Mouse (Mus musculus): ENCODE data around the gene Myh14. TPM values are rescaled to one million over a fixed set of nuclear protein-coding genes. Genes with fewer than 3 reads are reported as not detected.

The Myh14 gene
- polyA plus RNA-seq, 1 experiment from 2014 or later: 1.2 TPM

DNA sequence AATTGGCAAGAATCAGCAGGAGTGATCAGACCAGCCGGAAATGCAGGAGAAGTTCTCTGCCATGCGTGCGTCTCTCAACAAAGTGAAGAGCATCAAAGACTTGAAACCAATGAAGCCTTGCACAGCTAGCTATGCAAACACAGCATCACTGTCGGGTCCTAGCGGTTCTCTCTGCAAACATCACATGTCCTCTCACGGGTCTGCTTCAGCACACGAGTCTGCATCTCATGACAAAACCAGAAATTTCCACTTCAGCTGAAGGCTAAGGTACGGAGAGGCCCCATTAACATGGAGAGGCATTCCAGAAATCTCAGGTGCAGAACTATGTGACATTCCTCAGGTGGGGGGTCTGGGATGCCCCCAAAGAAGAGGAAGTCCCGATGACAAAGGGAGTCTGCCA, 101.8 kb downstream of the Myh14 start:
- H3K9me3 ChIP-seq: no peaks in the 10 kb centered on the region
- 79% methylated on average over 9 of the region's 9 CpGs for WGBS
- no peak overlapping the region for H3K4me3 ChIP-seq (replicated peaks)
- H3K36me3 ChIP-seq: no peaks in the 10 kb centered on the region
- no peak overlapping the region for H3K9ac ChIP-seq (replicated peaks)
- H3K4me2 ChIP-seq (replicated peaks): no peak overlapping the region
- H3K4me1 ChIP-seq (replicated peaks): no peaks in the 10 kb centered on the region
- H3K27ac ChIP-seq: no peak overlapping the region
- ATAC-seq: no peak
- H3K27me3 ChIP-seq: no peaks in the 10 kb centered on the region; the same call in 1 of the 2 replicates

DNA sequence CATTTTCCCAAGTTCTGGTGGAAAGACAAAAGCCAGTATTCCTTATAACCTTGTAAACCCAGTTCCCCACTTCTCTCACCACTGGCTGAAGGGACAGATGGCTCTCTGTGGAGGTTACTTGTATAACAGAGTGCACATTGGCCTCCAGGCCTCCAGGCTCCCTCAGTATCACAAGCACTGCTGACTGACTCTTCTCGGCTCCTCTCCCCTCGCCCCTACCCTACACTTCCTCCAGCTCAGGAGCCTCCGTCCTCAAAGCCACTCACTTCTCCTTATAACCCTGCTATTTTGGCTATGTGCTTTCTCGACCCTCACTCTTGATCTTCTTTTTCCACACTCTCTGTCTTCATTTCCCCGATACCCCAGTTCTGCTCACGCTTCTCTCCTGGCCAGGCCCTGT, 105.2 kb downstream of the Myh14 start:
- no peak overlapping the region for H3K9ac ChIP-seq (replicated peaks)
- no peaks in the 10 kb centered on the region for H3K4me1 ChIP-seq (replicated peaks)
- no peak overlapping the region for H3K4me2 ChIP-seq (replicated peaks)
- no peak overlapping the region for H3K27ac ChIP-seq
- ATAC-seq: no peak
- no peak overlapping the region for H3K4me3 ChIP-seq (replicated peaks)
- H3K36me3 ChIP-seq: no peaks in the 10 kb centered on the region
- no peaks in the 10 kb centered on the region; the same call in 1 of the 2 replicates for H3K27me3 ChIP-seq
- WGBS: 76% methylated on average over 6 of the region's 6 CpGs
- no peaks in the 10 kb centered on the region for H3K9me3 ChIP-seq

DNA sequence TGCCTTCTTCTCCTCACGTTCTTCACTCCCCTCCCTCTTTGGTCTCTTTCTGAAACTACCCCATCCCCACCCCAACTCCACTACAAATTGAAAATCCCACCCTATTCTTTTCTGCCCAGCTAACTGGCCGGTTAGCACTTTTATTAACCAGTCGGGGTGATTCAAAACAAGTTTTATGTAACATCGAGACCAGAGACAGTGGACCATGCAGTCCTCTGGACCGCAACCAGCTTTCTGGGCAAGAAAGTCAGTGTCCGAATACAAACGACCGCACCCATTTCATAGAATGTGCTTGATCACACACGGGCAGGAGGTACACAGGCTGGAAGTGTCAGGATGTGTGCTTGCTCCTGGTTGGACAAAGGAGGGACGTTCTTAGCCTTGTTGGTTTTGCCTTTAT, 106.2 kb downstream of the Myh14 start:
- Histone ChIP-seq H3K4me1 (replicated peaks) (no peaks in the 10 kb centered on the region), H3K27ac (no peak overlapping the region), H3K4me3 (replicated peaks) (no peak overlapping the region), H3K9ac (replicated peaks) (no peak overlapping the region), H3K27me3 (no peaks in the 10 kb centered on the region; the same call in 1 of the 2 replicates), H3K4me2 (replicated peaks) (no peak overlapping the region), H3K9me3 (no peaks in the 10 kb centered on the region), H3K36me3 (no peaks in the 10 kb centered on the region)
- no peak for ATAC-seq
- 84% methylated on average over 10 of the region's 10 CpGs for WGBS

DNA sequence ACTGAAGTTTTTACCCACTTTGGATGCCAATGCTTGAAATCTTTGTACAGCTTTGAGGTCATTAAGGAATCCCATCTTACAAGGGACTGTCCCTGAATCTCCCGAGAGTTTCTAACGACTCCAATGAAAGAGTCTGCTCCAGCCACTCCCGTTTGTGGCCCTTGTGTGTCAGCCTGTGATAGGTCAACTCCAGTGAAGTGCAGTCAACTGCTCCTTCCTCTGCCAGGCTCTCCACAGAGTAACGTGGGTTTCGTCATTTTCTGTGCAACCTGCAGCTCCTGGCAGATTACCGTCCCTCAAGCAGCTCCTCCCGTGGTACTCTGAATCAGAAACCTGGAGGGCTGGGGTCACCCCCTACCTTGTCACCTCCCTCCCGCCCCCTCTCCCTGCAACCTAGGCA, 107.4 kb downstream of the Myh14 start:
- H3K27ac ChIP-seq: no peak overlapping the region
- no peaks in the 10 kb centered on the region for H3K9me3 ChIP-seq
- ATAC-seq: no peak
- no peaks in the 10 kb centered on the region for H3K36me3 ChIP-seq
- H3K4me1 ChIP-seq (replicated peaks): no peaks in the 10 kb centered on the region
- H3K4me2 ChIP-seq (replicated peaks): no peak overlapping the region
- no peak overlapping the region for H3K4me3 ChIP-seq (replicated peaks)
- H3K27me3 ChIP-seq: no peaks in the 10 kb centered on the region
- WGBS: 54% methylated on average over 8 of the region's 8 CpGs
- H3K9ac ChIP-seq (replicated peaks): no peak overlapping the region

DNA sequence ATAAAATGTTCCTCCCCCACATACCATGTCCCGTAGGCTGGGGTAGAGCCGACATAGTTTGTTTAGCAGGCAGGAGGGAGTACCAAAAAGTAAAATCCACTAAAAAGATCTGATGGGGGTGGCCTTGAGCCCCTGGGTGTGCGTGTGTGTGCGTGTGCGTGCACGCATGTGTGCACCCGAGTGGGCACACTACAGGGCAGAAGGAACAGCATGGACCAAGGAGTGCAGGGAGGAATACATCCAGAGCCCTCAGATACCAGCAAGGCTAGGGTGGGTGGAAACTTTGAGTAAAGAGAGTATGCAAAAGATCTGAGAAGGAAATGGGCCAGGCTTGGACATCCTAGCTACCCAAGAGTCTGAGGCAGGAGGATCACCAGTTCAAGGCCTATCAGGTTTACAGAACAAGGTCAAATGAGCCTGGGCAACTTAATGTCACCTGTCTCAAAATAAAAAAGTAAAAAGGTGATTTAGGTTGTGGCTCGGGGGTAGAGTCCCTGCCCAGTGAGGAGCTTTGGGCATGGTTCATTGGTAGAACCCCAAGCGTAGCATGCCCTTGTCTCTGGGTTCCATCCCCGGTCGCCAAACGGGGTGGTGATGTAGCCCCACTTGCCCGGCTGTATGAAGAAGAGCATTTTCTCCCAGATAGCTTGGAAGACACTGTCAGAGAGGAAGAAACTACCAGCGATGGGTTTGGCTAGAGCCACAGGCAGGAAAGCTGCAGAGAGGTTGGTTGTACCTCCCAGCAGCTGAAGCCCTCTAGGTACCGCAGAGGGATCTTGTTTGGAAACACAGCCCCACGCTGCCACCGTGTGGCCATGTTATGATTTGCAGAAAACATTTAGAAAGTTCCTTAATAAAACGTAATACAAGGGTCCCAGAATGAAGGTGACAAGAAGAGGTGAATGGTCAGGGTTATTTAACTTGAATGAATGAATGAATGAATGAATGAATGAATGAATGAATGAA, 109.9 kb downstream of the Myh14 start:
- Histone ChIP-seq H3K4me2 (replicated peaks) (no peak overlapping the region), H3K9ac (replicated peaks) (no peak overlapping the region), H3K9me3 (no peaks in the 10 kb centered on the region), H3K36me3 (no peaks in the 10 kb centered on the region), H3K27me3 (0 out of 2 replicates have a peak, but pooled peaks cover 8% of the 10 kb centered on the region), H3K4me1 (replicated peaks) (no peaks in the 10 kb centered on the region), H3K27ac (no peak overlapping the region), H3K4me3 (replicated peaks) (no peak overlapping the region)
- ATAC-seq: peak; percentile 78
- WGBS: 54% methylated on average over 18 of the region's 18 CpGs

DNA sequence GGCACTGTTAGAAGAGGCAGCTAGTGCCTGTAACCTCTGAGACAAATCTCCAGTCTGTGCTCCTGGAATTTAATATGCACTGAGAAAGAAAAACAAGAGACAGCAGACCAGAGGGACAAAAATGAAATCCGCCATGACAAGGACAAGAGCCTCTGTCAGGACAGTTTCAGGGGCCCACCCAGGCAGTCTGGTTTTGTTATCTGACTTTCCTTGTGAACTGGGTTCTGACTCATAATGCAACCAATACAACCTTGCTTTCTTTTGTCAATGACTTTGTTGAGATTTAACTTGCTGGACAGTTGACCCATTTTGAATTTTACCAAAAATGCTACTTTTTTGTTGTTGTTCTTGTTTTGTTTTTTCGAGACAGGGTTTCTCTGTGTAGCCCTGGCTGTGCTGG, 113.0 kb downstream of the Myh14 start:
- H3K9ac ChIP-seq (replicated peaks): no peak overlapping the region
- no peak overlapping the region for H3K4me3 ChIP-seq (replicated peaks)
- ATAC-seq: no peak
- WGBS: 68% methylated on average over 2 of the region's 2 CpGs
- no peak overlapping the region for H3K4me2 ChIP-seq (replicated peaks)
- H3K9me3 ChIP-seq: no peaks in the 10 kb centered on the region
- H3K27ac ChIP-seq: no peak overlapping the region
- H3K27me3 ChIP-seq: 0 out of 2 replicates have a peak, but pooled peaks cover 8% of the 10 kb centered on the region
- H3K4me1 ChIP-seq (replicated peaks): peaks cover 9% of the 10 kb centered on the region
- no peaks in the 10 kb centered on the region for H3K36me3 ChIP-seq

Other genes with a start within 250 kb of the Myh14 start
- 15.7 and 16.4 TPM in 2 replicates for gene Lrrc4b, start 241.8 kb downstream of the Myh14 start, polyA plus RNA-seq (2015; fragmentation: Nextera tagmentation; extraction: Ambion mirVana)
- 8.6 and 10.8 TPM in 2 replicates for gene Aspdh, start 205.5 kb downstream of the Myh14 start, polyA plus RNA-seq (2015; fragmentation: Nextera tagmentation; extraction: Ambion mirVana)
- gene Josd2, start 202.9 kb downstream of the Myh14 start, polyA plus RNA-seq (2015; fragmentation: Nextera tagmentation; extraction: Ambion mirVana): 41.6 and 44.8 TPM in 2 replicates
- 118 and 129 TPM in 2 replicates for gene Emc10, start 174.3 kb downstream of the Myh14 start, polyA plus RNA-seq (2015; fragmentation: Nextera tagmentation; extraction: Ambion mirVana)
- 43.0 and 46.1 TPM in 2 replicates for gene Fam71e1, start 174.3 kb downstream of the Myh14 start, polyA plus RNA-seq (2015; fragmentation: Nextera tagmentation; extraction: Ambion mirVana)
- gene Mybpc2, start 146.2 kb downstream of the Myh14 start, polyA plus RNA-seq (2015; fragmentation: Nextera tagmentation; extraction: Ambion mirVana): 0.16 and 0.23 TPM in 2 replicates
- not detected in 2 replicates for gene Spib, start 138.8 kb downstream of the Myh14 start, polyA plus RNA-seq (2015; fragmentation: Nextera tagmentation; extraction: Ambion mirVana)
- gene Pold1, start 122.0 kb downstream of the Myh14 start, polyA plus RNA-seq (2015; fragmentation: Nextera tagmentation; extraction: Ambion mirVana): 38.7 and 40.1 TPM in 2 replicates
- 71.3 and 74.9 TPM in 2 replicates for gene Nr1h2, start 116.9 kb downstream of the Myh14 start, polyA plus RNA-seq (2015; fragmentation: Nextera tagmentation; extraction: Ambion mirVana)
- 0.64 and 1.3 TPM in 2 replicates for gene Napsa, start 98.5 kb downstream of the Myh14 start, polyA plus RNA-seq (2015; fragmentation: Nextera tagmentation; extraction: Ambion mirVana)
- gene Kcnc3, start 80.2 kb downstream of the Myh14 start, polyA plus RNA-seq (2015; fragmentation: Nextera tagmentation; extraction: Ambion mirVana): 3.7 and 4.4 TPM in 2 replicates
- not detected in 2 replicates for gene Izumo2, start 37.9 kb upstream of the Myh14 start, polyA plus RNA-seq (2015; fragmentation: Nextera tagmentation; extraction: Ambion mirVana)
- gene Vrk3, start 77.6 kb upstream of the Myh14 start, polyA plus RNA-seq (2015; fragmentation: Nextera tagmentation; extraction: Ambion mirVana): 33.9 and 35.2 TPM in 2 replicates
- 1.2 and 1.4 TPM in 2 replicates for gene Zfp473, start 80.2 kb upstream of the Myh14 start, polyA plus RNA-seq (2015; fragmentation: Nextera tagmentation; extraction: Ambion mirVana)
- gene Nup62, start 145.2 kb upstream of the Myh14 start, polyA plus RNA-seq (2015; fragmentation: Nextera tagmentation; extraction: Ambion mirVana): 55.7 and 61.3 TPM in 2 replicates
- 2.0 and 2.1 TPM in 2 replicates for gene Il4i1, start 145.5 kb upstream of the Myh14 start, polyA plus RNA-seq (2015; fragmentation: Nextera tagmentation; extraction: Ambion mirVana)
- gene Atf5, start 145.8 kb upstream of the Myh14 start, polyA plus RNA-seq (2015; fragmentation: Nextera tagmentation; extraction: Ambion mirVana): 3.8 and 5.4 TPM in 2 replicates
- gene Akt1s1, start 178.1 kb upstream of the Myh14 start, polyA plus RNA-seq (2015; fragmentation: Nextera tagmentation; extraction: Ambion mirVana): 78.9 and 88.2 TPM in 2 replicates
- 109 and 110 TPM in 2 replicates for gene Tbc1d17, start 178.2 kb upstream of the Myh14 start, polyA plus RNA-seq (2015; fragmentation: Nextera tagmentation; extraction: Ambion mirVana)
- 32.3 and 38.5 TPM in 2 replicates for gene Pnkp, start 186.3 kb upstream of the Myh14 start, polyA plus RNA-seq (2015; fragmentation: Nextera tagmentation; extraction: Ambion mirVana)
- 524 and 584 TPM in 2 replicates for gene Ptov1, start 198.9 kb upstream of the Myh14 start, polyA plus RNA-seq (2015; fragmentation: Nextera tagmentation; extraction: Ambion mirVana)
- gene Med25, start 221.9 kb upstream of the Myh14 start, polyA plus RNA-seq (2015; fragmentation: Nextera tagmentation; extraction: Ambion mirVana): 151 and 162 TPM in 2 replicates
- gene Fuz, start 225.2 kb upstream of the Myh14 start, polyA plus RNA-seq (2015; fragmentation: Nextera tagmentation; extraction: Ambion mirVana): 24.2 and 26.9 TPM in 2 replicates

Data from midbrain, embryonic 13.5 days (tissue).